Mouse (Mus musculus) cerebellum, adult 18-20 months (tissue): ENCODE measurements around the gene Ndufa11.

Experiments used
- DNase-seq, 2 experiments: peaks; one replicate each; pipeline ENCODE4 v3.0.0; 2021

Ndufa11 gene

GRCm38 (mm10) chr17:56717363-56718058, at the start of gene Ndufa11, which contains the start of gene Vmac:
TSS of gene Ndufa11 (plus strand) at chr17:56717767.
TSS of gene Vmac (minus strand) at chr17:56718022.
- DNase-seq, result peak; percentile 91

- peak; percentile 85 to 93 for DNase-seq
These were observed 49.0 kb upstream of the Ndufa11 start for GRCm38 (mm10) chr17:56668384-56669144.

- DNase-seq, result no peak
These were observed 47.8 kb upstream of the Ndufa11 start for GRCm38 (mm10) chr17:56669766-56670165.

- DNase-seq, result peak; percentile 99 to 100
These were observed 44.5 kb upstream of the Ndufa11 start, which contains the start of gene Ranbp3 for GRCm38 (mm10) chr17:56672941-56673646. TSS of gene Ranbp3 (plus strand) at chr17:56673294.

- DNase-seq, result peak in 1 of 2 experiments; percentile 36
These were observed 43.7 kb upstream of the Ndufa11 start for GRCm38 (mm10) chr17:56673647-56674416.

GRCm38 (mm10) chr17:56681791-56682190, 35.8 kb upstream of the Ndufa11 start:
- DNase-seq, result peak in 1 of 2 experiments; percentile 35

- no peak for DNase-seq
These were observed 34.7 kb upstream of the Ndufa11 start for GRCm38 (mm10) chr17:56682880-56683279.

- peak in 1 of 2 experiments; percentile 44 for DNase-seq
These were observed 33.9 kb upstream of the Ndufa11 start for GRCm38 (mm10) chr17:56683546-56684140.

GRCm38 (mm10) chr17:56684649-56685048, 32.9 kb upstream of the Ndufa11 start:
- DNase-seq, result no peak

GRCm38 (mm10) chr17:56686801-56687200, 30.8 kb upstream of the Ndufa11 start:
- DNase-seq, result no peak

- DNase-seq, result no peak
These were observed 29.5 kb upstream of the Ndufa11 start for GRCm38 (mm10) chr17:56688045-56688444.

GRCm38 (mm10) chr17:56688689-56689088, 28.9 kb upstream of the Ndufa11 start:
- DNase-seq, result no peak

- no peak for DNase-seq
These were observed 24.2 kb upstream of the Ndufa11 start for GRCm38 (mm10) chr17:56693395-56693794.

- DNase-seq, result peak; percentile 89
These were observed 23.7 kb upstream of the Ndufa11 start for GRCm38 (mm10) chr17:56693851-56694310.

GRCm38 (mm10) chr17:56700451-56700850, 17.1 kb upstream of the Ndufa11 start:
- no peak for DNase-seq

- DNase-seq, result no peak
These were observed 14.5 kb upstream of the Ndufa11 start for GRCm38 (mm10) chr17:56703038-56703437.

GRCm38 (mm10) chr17:56706515-56706914, 11.1 kb upstream of the Ndufa11 start:
- DNase-seq, result no peak

GRCm38 (mm10) chr17:56708692-56709091, 8.9 kb upstream of the Ndufa11 start:
- no peak for DNase-seq

- DNase-seq, result no peak
These were observed 7.9 kb upstream of the Ndufa11 start for GRCm38 (mm10) chr17:56709708-56710107.

GRCm38 (mm10) chr17:56715360-56715759, 2.2 kb upstream of the Ndufa11 start:
- DNase-seq, result no peak

GRCm38 (mm10) chr17:56715914-56716654, 1.5 kb upstream of the Ndufa11 start:
- DNase-seq, result no peak
